Mouse (Mus musculus) CH12.LX (cell line): ENCODE results near the gene Mtmr10. TPM values are rescaled to one million over a fixed set of nuclear protein-coding genes. Genes with fewer than 3 reads are reported as not detected.

ENCODE experiments used
- DNase-seq: peaks from one replicate; pipeline ENCODE4 v3.0.0-alpha.2; 2013; ENCODE audit errors: extremely low read depth
- H3K27ac ChIP-seq: 2 replicates; pipeline ENCODE4 v1.5.1; 2012; ENCODE audit warnings: low read depth, mild to moderate bottlenecking, control low read depth, moderate library complexity; ENCODE audit not compliant: insufficient read depth
- H3K27me3 ChIP-seq: replicated peaks from 2 replicates; pipeline ENCODE3; 2012; ENCODE audit warnings: inconsistent platforms
- H3K36me3 ChIP-seq, 2 experiments: replicated peaks in 1 of 2; 2 replicates each; pipeline versions ENCODE3 to v1.6.1; 2012; ENCODE audit warnings: inconsistent platforms in 1 of 2, low read length in 1 of 2, mild to moderate bottlenecking in 1 of 2, mixed read lengths in 1 of 2, moderate library complexity in 1 of 2; ENCODE audit not compliant: control insufficient read depth in 1 of 2, insufficient read depth in 1 of 2
- H3K4me1 ChIP-seq, 2 experiments: 2 replicates each; pipeline ENCODE4 v1.6.1; 2012; ENCODE audit warnings: inconsistent platforms in 1 of 2, moderate library complexity in 1 of 2; ENCODE audit not compliant: insufficient read depth in 2 of 2, control insufficient read depth in 1 of 2
- H3K4me2 ChIP-seq: 2 replicates; pipeline ENCODE4 v1.6.1; 2012; ENCODE audit warnings: low read depth, mild to moderate bottlenecking, control low read depth; ENCODE audit not compliant: poor library complexity, insufficient read depth, severe bottlenecking
- H3K4me3 ChIP-seq, 3 experiments: fragments of 150-350 bp in 1 of 3; sonication (generic) in 1 of 3; replicated peaks in 1 of 3; 2 replicates each; pipeline versions ENCODE3 to v1.5.1; 2011 to 2012; ENCODE audit warnings: low read depth in 2 of 3, low read length in 2 of 3, mild to moderate bottlenecking in 2 of 3, moderate library complexity in 2 of 3, control low read depth in 1 of 3, improper control_type of control experiment in 1 of 3, inconsistent platforms in 1 of 3, mixed read lengths in 1 of 3; ENCODE audit not compliant: poor library complexity in 1 of 3
- H3K79me2 ChIP-seq: replicated peaks from 2 replicates; pipeline ENCODE4 v1.6.1; 2012; ENCODE audit warnings: mild to moderate bottlenecking, moderate library complexity; ENCODE audit not compliant: control insufficient read depth, poor library complexity, insufficient read depth, severe bottlenecking; ENCODE audit errors: extremely low read depth
- H3K9ac ChIP-seq: 2 replicates; pipeline ENCODE4 v1.6.1; 2012; ENCODE audit warnings: low read depth, mild to moderate bottlenecking, control low read depth, moderate library complexity; ENCODE audit not compliant: insufficient read depth
- H3K9me3 ChIP-seq: replicated peaks from 2 replicates; pipeline ENCODE3; 2012; ENCODE audit warnings: low read length, inconsistent platforms, mixed read lengths
- CHD1 ChIP-seq: IDR thresholded peaks from 2 replicates; pipeline ENCODE4 v1.6.1; 2012; ENCODE audit warnings: low read depth, low read length, improper control_type of control experiment, inconsistent platforms
- ELF1 ChIP-seq: IDR thresholded peaks from 2 replicates; pipeline ENCODE4 v1.6.1; 2014; ENCODE audit warnings: low read depth, mild to moderate bottlenecking, inconsistent platforms, low read length, improper control_type of control experiment
- EP300 ChIP-seq: IDR thresholded peaks from 2 replicates; pipeline ENCODE4 v1.6.1; 2011; ENCODE audit warnings: low read length, improper control_type of control experiment
- ETS1 ChIP-seq: conservative IDR thresholded peaks from 2 replicates; pipeline ENCODE4 v1.6.1; 2012; ENCODE audit warnings: low read depth, mild to moderate bottlenecking, inconsistent platforms, low read length, improper control_type of control experiment, moderate library complexity
- HCFC1 ChIP-seq: IDR thresholded peaks from 2 replicates; pipeline ENCODE4 v1.6.1; 2012; ENCODE audit warnings: low read depth, mild to moderate bottlenecking, inconsistent platforms, low read length, improper control_type of control experiment
- MAFK ChIP-seq: IDR thresholded peaks from 2 replicates; pipeline ENCODE4 v1.6.1; 2011; ENCODE audit warnings: low read length, improper control_type of control experiment; ENCODE audit not compliant: insufficient replicate concordance
- MEF2A ChIP-seq: IDR thresholded peaks from 2 replicates; pipeline ENCODE4 v1.6.1; 2014; ENCODE audit warnings: low read depth, mild to moderate bottlenecking, inconsistent platforms, low read length, improper control_type of control experiment, borderline replicate concordance
- MXI1 ChIP-seq: IDR thresholded peaks from 2 replicates; pipeline ENCODE4 v1.6.1; 2011; ENCODE audit warnings: mild to moderate bottlenecking, low read depth, low read length, improper control_type of control experiment
- NELFE ChIP-seq: IDR thresholded peaks from 2 replicates; pipeline ENCODE4 v1.6.1; 2011; ENCODE audit warnings: low read depth, low read length, improper control_type of control experiment
- NRF1 ChIP-seq: IDR thresholded peaks from 2 replicates; pipeline ENCODE4 v1.6.1; 2014; ENCODE audit warnings: low read depth, mild to moderate bottlenecking, inconsistent platforms, low read length, improper control_type of control experiment, moderate library complexity
- PAX5 ChIP-seq: IDR thresholded peaks from 2 replicates; pipeline ENCODE4 v1.6.1; 2012; ENCODE audit warnings: low read length, inconsistent platforms, mixed read lengths
- POLR2A ChIP-seq: IDR thresholded peaks from 2 replicates; pipeline ENCODE4 v1.6.1; 2011; ENCODE audit warnings: low read depth, mild to moderate bottlenecking, improper control_type of control experiment, low read length
- POLR2AphosphoS2 ChIP-seq: IDR thresholded peaks from 2 replicates; pipeline ENCODE4 v1.6.1; 2011; ENCODE audit warnings: low read depth, low read length, improper control_type of control experiment
- RAD21 ChIP-seq: IDR thresholded peaks from 2 replicates; pipeline ENCODE4 v1.6.1; 2011; ENCODE audit warnings: low read depth, mild to moderate bottlenecking, low read length, improper control_type of control experiment, moderate library complexity
- RCOR1 ChIP-seq: conservative IDR thresholded peaks from 2 replicates; pipeline ENCODE4 v1.6.1; 2012; ENCODE audit warnings: low read depth, mild to moderate bottlenecking, inconsistent platforms, low read length, improper control_type of control experiment
- SIN3A ChIP-seq: IDR thresholded peaks from 2 replicates; pipeline ENCODE4 v1.6.1; 2012; ENCODE audit warnings: low read length, improper control_type of control experiment, inconsistent platforms
- SMC3 ChIP-seq: IDR thresholded peaks from 2 replicates; pipeline ENCODE4 v1.6.1; 2011; ENCODE audit warnings: low read depth, low read length, improper control_type of control experiment
- TCF12 ChIP-seq: IDR thresholded peaks from 2 replicates; pipeline ENCODE4 v1.6.1; 2014; ENCODE audit warnings: low read depth, mild to moderate bottlenecking, inconsistent platforms, low read length, improper control_type of control experiment
- UBTF ChIP-seq: IDR thresholded peaks from 2 replicates; pipeline ENCODE4 v1.6.1; 2012; ENCODE audit warnings: low read depth, mild to moderate bottlenecking, inconsistent platforms, low read length, improper control_type of control experiment, moderate library complexity
- ZMIZ1 ChIP-seq: IDR thresholded peaks from 2 replicates; pipeline ENCODE4 v1.6.1; 2012; ENCODE audit warnings: low read depth, mild to moderate bottlenecking, inconsistent platforms, low read length, improper control_type of control experiment
- dilution Hi-C: fragments of 300-500 bp; cut with MboI; formaldehyde crosslinking; loops from 2 replicates; pipeline ENCODE4 v1.14.3; 2020; ENCODE audit warnings: low sequenced_read_pairs; ENCODE audit not compliant: extremely low pct_unique_long_range_greater_than_20kb, extremely low pct_ligation_motif_present
- in situ Hi-C: fragments of 300-500 bp; cut with MboI; formaldehyde crosslinking; loops from 3 replicates; pipeline ENCODE4 v1.14.3; 2019; ENCODE audit warnings: low sequenced_read_pairs, low pct_ligation_motif_present, low pct_unique_long_range_greater_than_20kb, mixed read lengths
- polyA plus RNA-seq: library from polyadenylated mRNA; unstranded; fragments of >175 nt; gene quantifications from 2 replicates; pipeline ENCODE4 v1.2.1, GENCODE M21; 2012; ENCODE audit warnings: low read depth; ENCODE audit not compliant: insufficient read length
- total RNA-seq, 2 experiments: library from RNA; depleted of rRNA; stranded (reverse); fragments of 300-350 nt in 1 of 2; fragments of >200 nt in 1 of 2; gene quantifications; 2 replicates each; pipeline ENCODE4 v1.2.3; 2012 to 2014

The Mtmr10 gene
- total and polyA plus RNA-seq, 3 experiments, result 1.8 to 2.1 (median 2.0) TPM

DNA sequence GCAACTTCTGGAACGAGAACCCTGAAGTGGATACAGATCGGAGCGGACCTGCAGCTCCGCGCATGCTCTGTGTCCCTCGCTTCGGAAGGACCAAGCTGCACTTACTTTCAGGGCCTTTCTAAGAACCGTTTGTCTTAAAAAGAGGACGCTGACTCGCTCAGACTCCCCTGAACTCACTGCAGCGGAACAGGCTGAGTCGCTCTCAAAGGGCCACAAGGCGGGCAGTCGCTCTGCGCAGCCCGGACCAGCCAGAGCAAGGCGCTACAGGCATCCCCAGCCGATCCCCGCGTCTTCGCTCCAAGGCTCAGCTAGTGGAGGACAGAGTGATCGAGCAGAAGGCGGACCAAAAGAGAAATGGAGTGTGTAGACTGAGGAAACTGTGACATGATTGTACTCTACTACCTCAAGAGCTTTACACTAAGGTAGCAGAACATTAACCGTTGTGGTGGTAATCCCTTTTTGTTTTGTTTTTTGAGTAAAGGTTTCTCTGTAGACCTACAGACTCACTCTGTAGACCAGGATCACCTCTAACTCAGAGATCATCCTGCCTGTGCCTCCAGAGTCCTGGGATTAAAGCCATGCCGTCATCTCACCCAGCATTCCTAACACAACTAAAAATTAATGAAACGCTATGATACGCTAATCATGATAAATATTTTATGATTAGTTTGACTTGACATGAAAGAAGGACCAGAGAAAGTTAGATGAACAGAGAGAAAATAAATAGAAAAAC lies 86.5 kb downstream of the Mtmr10 start, which contains the start of gene Fan1:
Fan1 (minus strand) TSS at position 266 of the 733 bp plus-strand sequence.
- peak; percentile 83 for DNase-seq
- Histone ChIP-seq H3K79me2 (no peaks in the 10 kb centered on the region), H3K9me3 (no peaks in the 10 kb centered on the region), H3K27ac (peak within 1 kb of the TSS; percentile 86), H3K4me2 (peak within 1 kb of the TSS; percentile 97), H3K27me3 (no peaks in the 10 kb centered on the region), H3K9ac (peak within 1 kb of the TSS; percentile 67), H3K4me1 (peaks cover 0 to 10% of the 10 kb centered on the region in 2 experiments; a peak in 2 of 4 replicates), H3K4me3 (peak within 1 kb of the TSS; percentile 64 to 73 (median 70)), H3K36me3 (peaks cover 26 to 71% of the 10 kb centered on the region in 2 experiments)
- TF ChIP-seq MXI1, result peak; percentile 68; the same call in 1 of the 2 replicates
- no peak for TF ChIP-seq RCOR1
- no peak for TF ChIP-seq PAX5
- TF ChIP-seq MEF2A, result peak; percentile 58; the same call in 1 of the 2 replicates
- no peak for TF ChIP-seq RAD21
- TF ChIP-seq POLR2A, result peak; percentile 81
- peak; percentile 61 for TF ChIP-seq ELF1
- peak; percentile 72; the same call in 1 of the 2 replicates for TF ChIP-seq NELFE
- TF ChIP-seq TCF12, result peak; percentile 55; the same call in 1 of the 2 replicates
- peak; percentile 93 for TF ChIP-seq SIN3A
- no peak for TF ChIP-seq ETS1
- TF ChIP-seq SMC3, result no peak
- TF ChIP-seq MAFK, result no peak
- TF ChIP-seq ZMIZ1, result 0 out of 2 replicates have a peak, but pooled peaks have one; percentile 49
- TF ChIP-seq HCFC1, result peak; percentile 87
- TF ChIP-seq UBTF, result no peak
- no peak for TF ChIP-seq EP300
- no peak for TF ChIP-seq CHD1
- peak; percentile 83 for TF ChIP-seq NRF1
- peak; percentile 47; the same call in 1 of the 2 replicates for TF ChIP-seq POLR2AphosphoS2
- in situ Hi-C loops (no loop called here), dilution Hi-C loops (no loop called here)

Other genes with a start within 250 kb of the Mtmr10 start
- gene Trpm1, start 133.8 kb upstream of the Mtmr10 start, total RNA-seq (2012; rRNA removed), result 5.0 and 5.9 TPM in 2 replicates
- gene Trpm1, start 133.8 kb upstream of the Mtmr10 start, total RNA-seq (2014; rRNA removed), result 5.9 and 6.1 TPM in 2 replicates
- 10.7 and 12.5 TPM in 2 replicates for gene Trpm1, start 133.8 kb upstream of the Mtmr10 start, polyA plus RNA-seq
- gene Fan1, start 86.4 kb downstream of the Mtmr10 start, total RNA-seq (2012; rRNA removed), result 4.6 and 5.2 TPM in 2 replicates
- gene Fan1, start 86.4 kb downstream of the Mtmr10 start, total RNA-seq (2014; rRNA removed), result 2.3 and 2.6 TPM in 2 replicates
- 3.0 and 3.6 TPM in 2 replicates for gene Fan1, start 86.4 kb downstream of the Mtmr10 start, polyA plus RNA-seq
- gene Mphosph10, start 104.6 kb downstream of the Mtmr10 start, total RNA-seq (2012; rRNA removed), result 56.5 and 73.2 TPM in 2 replicates
- gene Mphosph10, start 104.6 kb downstream of the Mtmr10 start, total RNA-seq (2014; rRNA removed), result 107 and 124 TPM in 2 replicates
- 134 and 141 TPM in 2 replicates for gene Mphosph10, start 104.6 kb downstream of the Mtmr10 start, polyA plus RNA-seq
- gene Mcee, start 105.0 kb downstream of the Mtmr10 start, total RNA-seq (2012; rRNA removed), result 13.6 and 13.8 TPM in 2 replicates
- 13.9 and 15.4 TPM in 2 replicates for gene Mcee, start 105.0 kb downstream of the Mtmr10 start, total RNA-seq (2014; rRNA removed)
- gene Mcee, start 105.0 kb downstream of the Mtmr10 start, polyA plus RNA-seq, result 15.1 and 15.8 TPM in 2 replicates
- 0.04 TPM in 1 of 2 replicates, not detected in the other for gene Apba2, start 214.1 kb downstream of the Mtmr10 start, total RNA-seq (2012; rRNA removed)
- gene Apba2, start 214.1 kb downstream of the Mtmr10 start, total RNA-seq (2014; rRNA removed), result not detected in 2 replicates
- gene Apba2, start 214.1 kb downstream of the Mtmr10 start, polyA plus RNA-seq, result 0.16 and 0.19 TPM in 2 replicates